Mouse (Mus musculus): ENCODE results near the gene Zfhx3.

GRCm38 (mm10) chr8:108529421-108529820 is 587.0 kb downstream of the Zfhx3 start:
- TF ChIP-seq CTCF (IDR thresholded peaks at IDR 0.05; ENCODE audit: low read depth, low read length) (no peak), GATA1 (IDR thresholded peaks at IDR 0.05; ENCODE audit: borderline replicate concordance, low read length) (no peak), POLR2AphosphoS5 (IDR thresholded peaks at IDR 0.05; ENCODE audit: insufficient replicate concordance, low read depth, low read length) (no peak)
